Mouse (Mus musculus) ES-Bruce4 (cell line): ENCODE data around the gene Syngr1. TPM values are rescaled to one million over a fixed set of nuclear protein-coding genes. Genes with fewer than 3 reads are reported as not detected.

ENCODE experiments used
- H3K27ac ChIP-seq: 2 replicates; pipeline ENCODE4 v1.5.1; 2012; ENCODE audit warnings: low read length, inconsistent platforms; ENCODE audit not compliant: insufficient read depth
- H3K27me3 ChIP-seq: 2 replicates; pipeline ENCODE4 v1.6.1; 2012; ENCODE audit warnings: mild to moderate bottlenecking, low read length, inconsistent platforms; ENCODE audit not compliant: control insufficient read depth, poor library complexity, insufficient read depth, severe bottlenecking
- H3K36me3 ChIP-seq: 2 replicates; pipeline ENCODE4 v1.6.1; 2012; ENCODE audit warnings: inconsistent platforms, mild to moderate bottlenecking, low read length, moderate library complexity; ENCODE audit not compliant: control insufficient read depth, poor library complexity, insufficient read depth, severe bottlenecking
- H3K4me1 ChIP-seq: one replicate; pipeline ENCODE4 v1.8.1; 2011; ENCODE audit warnings: low read length; ENCODE audit not compliant: control insufficient read depth, insufficient read depth
- H3K4me3 ChIP-seq: 2 replicates; pipeline ENCODE4 v1.5.1; 2011; ENCODE audit warnings: low read depth, mild to moderate bottlenecking, low read length
- H3K9ac ChIP-seq: 2 replicates; pipeline ENCODE4 v1.6.1; 2012; ENCODE audit warnings: low read depth, mild to moderate bottlenecking, inconsistent platforms; ENCODE audit not compliant: poor library complexity, severe bottlenecking
- H3K9me3 ChIP-seq: replicated peaks from 2 replicates; pipeline ENCODE4 v1.6.1; 2012; ENCODE audit warnings: mild to moderate bottlenecking, low read length, inconsistent platforms; ENCODE audit not compliant: control insufficient read depth, poor library complexity, insufficient read depth, severe bottlenecking
- CTCF ChIP-seq: IDR thresholded peaks from one replicate; pipeline ENCODE4 v1.8.1; 2011; ENCODE audit warnings: low read depth, low read length
- EP300 ChIP-seq: IDR thresholded peaks from 2 replicates; pipeline ENCODE4 v1.6.1; 2011; ENCODE audit warnings: low read depth, low read length; ENCODE audit not compliant: insufficient read depth
- POLR2A ChIP-seq: IDR thresholded peaks from one replicate; pipeline ENCODE4 v1.8.1; 2011; ENCODE audit warnings: low read length; ENCODE audit not compliant: insufficient read depth
- polyA plus RNA-seq: library from polyadenylated mRNA; stranded (reverse); fragments of >200 nt; gene quantifications from 2 replicates; pipeline ENCODE4 v1.2.4, GENCODE M21; 2011; ENCODE audit warnings: low read depth; ENCODE audit not compliant: missing spikeins, insufficient read depth, insufficient read length

The Syngr1 gene
- polyA plus RNA-seq, 1 experiment, result 32.3 TPM

DNA sequence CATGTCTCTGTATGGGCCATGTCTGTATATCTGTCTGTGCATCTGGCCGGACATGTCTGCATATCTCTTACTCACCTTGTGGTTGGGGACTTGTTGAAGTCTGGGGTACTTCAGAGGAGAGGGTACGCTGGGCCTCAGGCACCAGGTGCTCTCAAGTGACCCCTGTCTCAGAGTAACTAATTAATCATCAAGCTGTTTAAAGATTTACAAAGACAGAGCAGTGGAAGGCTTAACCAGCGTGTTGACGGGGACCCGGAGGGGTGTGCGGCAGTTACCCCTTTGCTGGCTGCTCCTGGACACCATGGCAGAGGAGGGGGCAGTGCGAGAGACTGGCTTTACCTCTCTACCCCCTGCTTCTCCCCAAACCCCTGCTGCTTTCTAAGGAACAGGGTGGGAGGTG lies 31.5 kb upstream of the Syngr1 start:
- TF ChIP-seq EP300 (no peak), CTCF (no peak), POLR2A (no peak)

DNA sequence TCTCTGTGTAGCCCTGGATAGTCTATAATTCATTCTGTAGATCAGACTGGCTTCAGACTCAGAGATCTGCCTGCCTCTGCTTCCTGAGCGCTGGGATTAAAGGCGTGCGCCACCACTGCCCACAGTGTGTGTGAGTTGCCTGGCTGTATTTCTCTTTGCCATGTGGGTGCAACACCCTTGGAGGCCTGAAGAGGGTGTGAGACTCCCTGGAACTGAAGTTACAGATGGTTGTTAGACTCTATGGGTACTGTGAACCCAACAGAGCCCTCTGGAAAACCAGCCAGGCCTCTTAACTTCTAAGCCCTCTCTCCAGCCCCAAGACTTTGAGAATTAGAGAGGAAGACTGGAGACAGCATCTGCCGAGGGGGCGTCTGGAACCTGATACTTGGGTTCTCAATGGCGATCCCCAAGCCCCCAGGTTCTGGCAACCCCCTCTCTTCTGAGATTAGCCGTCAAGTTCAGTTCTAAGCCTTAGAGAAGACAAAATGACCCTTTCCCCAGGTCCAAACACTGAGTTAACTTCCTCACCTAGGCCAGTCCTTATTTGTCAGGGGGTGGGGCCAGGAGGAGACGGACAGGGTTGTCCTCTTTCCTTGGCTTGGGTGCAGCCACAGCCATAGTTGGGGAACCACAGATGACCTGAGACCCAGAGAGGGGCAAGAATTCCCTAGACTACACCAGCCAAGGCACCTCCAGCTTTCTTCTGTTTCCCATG lies 30.6 kb upstream of the Syngr1 start:
- H3K9ac ChIP-seq, result no peak overlapping the region
- no peaks in the 10 kb centered on the region for H3K9me3 ChIP-seq
- TF ChIP-seq CTCF (peak; percentile 4), EP300 (no peak)
- H3K27ac ChIP-seq, result no peak overlapping the region
- H3K27me3 ChIP-seq, result no peaks in the 10 kb centered on the region
- no peak overlapping the region for H3K4me3 ChIP-seq
- H3K4me1 ChIP-seq, result peaks cover 7% of the 10 kb centered on the region
- H3K36me3 ChIP-seq, result no peaks in the 10 kb centered on the region

More for the DNA sequence above, 31.5 kb upstream of the Syngr1 start:
- Histone ChIP-seq H3K36me3 (no peaks in the 10 kb centered on the region), H3K4me3 (no peak overlapping the region), H3K27me3 (no peaks in the 10 kb centered on the region), H3K27ac (no peak overlapping the region), H3K4me1 (peaks cover 7% of the 10 kb centered on the region), H3K9ac (no peak overlapping the region), H3K9me3 (no peaks in the 10 kb centered on the region)

DNA sequence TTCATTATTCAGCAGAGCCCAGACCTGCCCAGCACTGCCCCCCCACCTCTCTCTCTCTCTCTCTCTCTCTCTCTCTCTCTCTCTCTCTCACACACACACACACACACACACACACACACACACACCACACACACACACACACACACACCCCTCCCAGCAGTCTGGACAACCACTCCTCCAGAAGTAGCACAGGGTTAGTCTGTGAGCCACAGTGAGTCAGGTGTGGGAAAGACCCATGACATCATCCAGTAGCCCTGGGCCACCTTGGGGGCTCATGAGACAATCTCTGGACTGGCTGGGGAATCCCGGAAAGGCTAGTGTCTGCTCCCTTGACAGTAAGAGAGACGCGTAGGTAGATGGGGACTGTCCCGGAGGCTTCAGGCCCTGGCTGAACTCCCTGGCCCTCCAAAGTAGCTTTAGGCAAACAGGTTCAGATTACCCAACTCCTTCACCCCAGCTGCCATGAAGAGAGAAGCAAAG lies 30.0 kb upstream of the Syngr1 start:
- H3K36me3 ChIP-seq, result no peaks in the 10 kb centered on the region
- no peaks in the 10 kb centered on the region for H3K9me3 ChIP-seq
- no peak overlapping the region for H3K9ac ChIP-seq
- H3K27ac ChIP-seq, result no peak overlapping the region
- H3K27me3 ChIP-seq, result no peaks in the 10 kb centered on the region
- H3K4me1 ChIP-seq, result peaks cover 7% of the 10 kb centered on the region
- no peak overlapping the region for H3K4me3 ChIP-seq
- no peak for TF ChIP-seq EP300
- TF ChIP-seq CTCF, result no peak
- no peak for TF ChIP-seq POLR2A

DNA sequence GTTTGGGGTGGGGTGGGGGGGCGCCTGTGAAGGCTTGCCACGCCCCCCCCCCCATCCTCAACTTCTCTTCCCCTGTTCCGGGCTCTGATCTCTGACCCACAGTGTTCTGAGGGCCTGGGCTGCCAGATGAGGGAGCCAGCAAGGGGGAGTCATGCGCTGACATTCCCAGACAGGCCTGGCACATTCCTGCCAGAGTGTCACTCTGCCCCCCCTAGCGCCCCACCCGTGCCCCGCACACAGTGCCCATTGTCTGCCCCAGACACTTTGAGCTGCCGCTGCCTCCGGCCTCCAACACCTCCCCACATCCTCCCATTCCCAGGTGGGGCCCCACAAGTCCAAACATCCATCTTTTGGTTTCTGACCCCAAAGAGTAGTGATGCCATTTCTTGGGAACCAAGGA lies 28.8 kb upstream of the Syngr1 start:
- H3K9ac ChIP-seq, result no peak overlapping the region
- H3K27me3 ChIP-seq, result no peaks in the 10 kb centered on the region
- H3K4me1 ChIP-seq, result peaks cover 7% of the 10 kb centered on the region
- TF ChIP-seq POLR2A, result no peak
- no peak for TF ChIP-seq CTCF
- TF ChIP-seq EP300, result no peak
- no peaks in the 10 kb centered on the region for H3K36me3 ChIP-seq
- H3K27ac ChIP-seq, result no peak overlapping the region
- no peaks in the 10 kb centered on the region for H3K9me3 ChIP-seq
- no peak overlapping the region for H3K4me3 ChIP-seq

DNA sequence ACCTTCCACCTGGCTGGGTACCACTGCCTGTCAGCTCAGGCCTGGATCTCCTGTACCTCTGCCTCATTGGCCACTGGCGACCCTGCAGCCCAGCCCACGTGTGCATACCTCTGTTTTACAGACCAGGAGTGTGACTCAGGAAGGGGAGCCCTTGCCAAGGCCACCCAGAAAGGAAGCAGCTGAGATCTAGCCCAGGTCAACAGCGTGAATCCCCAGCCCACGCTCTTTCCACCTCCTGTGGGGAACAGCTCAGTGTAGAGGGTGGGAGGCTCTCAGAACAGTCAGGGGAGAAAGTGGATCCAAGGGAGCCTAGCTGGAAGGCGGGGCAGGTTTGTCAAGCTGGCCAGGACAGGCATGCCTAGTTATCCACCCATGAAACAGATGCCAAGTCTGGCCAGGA lies 28.3 kb upstream of the Syngr1 start:
- Histone ChIP-seq H3K4me3 (no peak overlapping the region), H3K4me1 (peaks cover 7% of the 10 kb centered on the region), H3K36me3 (no peaks in the 10 kb centered on the region), H3K9ac (no peak overlapping the region), H3K9me3 (no peaks in the 10 kb centered on the region), H3K27me3 (no peaks in the 10 kb centered on the region), H3K27ac (no peak overlapping the region)
- TF ChIP-seq CTCF (no peak), EP300 (no peak), POLR2A (no peak)

DNA sequence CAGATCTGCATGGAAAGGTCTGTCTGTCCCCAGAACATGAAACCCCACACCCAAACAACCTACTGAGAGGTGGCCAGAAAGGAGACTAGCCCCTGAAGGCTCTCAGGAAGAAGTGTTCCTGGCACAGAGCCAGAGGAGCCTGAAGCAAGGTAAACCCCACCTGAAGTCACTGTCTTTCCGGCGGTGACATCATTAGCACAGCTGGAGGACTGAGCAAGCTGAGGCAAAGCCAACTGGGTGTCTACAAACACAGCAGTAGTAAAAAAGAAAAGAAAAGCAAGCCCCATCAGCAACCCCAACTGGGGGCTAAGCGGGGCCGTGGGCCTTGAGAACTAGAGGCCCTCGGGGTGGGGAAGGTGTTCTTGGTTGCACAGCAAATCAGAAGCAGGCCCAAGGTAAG lies 26.2 kb upstream of the Syngr1 start:
- H3K4me3 ChIP-seq, result no peak overlapping the region

More for the DNA sequence above, 26.2 kb upstream of the Syngr1 start:
- H3K9ac ChIP-seq, result no peak overlapping the region
- no peaks in the 10 kb centered on the region for H3K36me3 ChIP-seq
- H3K4me1 ChIP-seq, result peaks cover 7% of the 10 kb centered on the region
- no peaks in the 10 kb centered on the region for H3K9me3 ChIP-seq
- TF ChIP-seq POLR2A (no peak), EP300 (0 out of 2 replicates have a peak, but pooled peaks have one; percentile 5)
- H3K27ac ChIP-seq, result peak overlapping the region; percentile 8; the same call in 1 of the 2 replicates
- H3K27me3 ChIP-seq, result no peaks in the 10 kb centered on the region
